Mouse (Mus musculus) bone marrow macrophage, adult 2 months (primary cell): ENCODE data around the gene Slc23a3. TPM values are rescaled to one million over a fixed set of nuclear protein-coding genes. Genes with fewer than 3 reads are reported as not detected.

Experiments
- H3K27ac ChIP-seq: 2 replicates; pipeline ENCODE4 v1.5.1; 2012; ENCODE audit warnings: low read depth, low read length; ENCODE audit not compliant: insufficient read depth
- H3K4me1 ChIP-seq: 2 replicates; pipeline ENCODE4 v1.6.1; 2012; ENCODE audit warnings: low read length; ENCODE audit not compliant: control insufficient read depth, insufficient read depth
- H3K4me3 ChIP-seq: 2 replicates; pipeline ENCODE4 v1.5.1; 2012; ENCODE audit warnings: mild to moderate bottlenecking, low read length, moderate library complexity; ENCODE audit not compliant: insufficient read depth
- CTCF ChIP-seq: IDR thresholded peaks from 2 replicates; pipeline ENCODE4 v1.5.1; 2012; ENCODE audit warnings: low read depth, mild to moderate bottlenecking, low read length, moderate library complexity
- POLR2A ChIP-seq: IDR thresholded peaks from 2 replicates; pipeline ENCODE4 v1.6.1; 2012; ENCODE audit warnings: mild to moderate bottlenecking, low read depth, low read length, borderline replicate concordance
- polyA plus RNA-seq: library from polyadenylated mRNA; stranded (reverse); fragments of >200 nt; gene quantifications from 2 replicates; pipeline ENCODE4 v1.2.4, GENCODE M21; 2012; ENCODE audit not compliant: missing spikeins, insufficient read depth, insufficient read length

Gene Slc23a3
- not detected in 2 replicates for polyA plus RNA-seq

DNA sequence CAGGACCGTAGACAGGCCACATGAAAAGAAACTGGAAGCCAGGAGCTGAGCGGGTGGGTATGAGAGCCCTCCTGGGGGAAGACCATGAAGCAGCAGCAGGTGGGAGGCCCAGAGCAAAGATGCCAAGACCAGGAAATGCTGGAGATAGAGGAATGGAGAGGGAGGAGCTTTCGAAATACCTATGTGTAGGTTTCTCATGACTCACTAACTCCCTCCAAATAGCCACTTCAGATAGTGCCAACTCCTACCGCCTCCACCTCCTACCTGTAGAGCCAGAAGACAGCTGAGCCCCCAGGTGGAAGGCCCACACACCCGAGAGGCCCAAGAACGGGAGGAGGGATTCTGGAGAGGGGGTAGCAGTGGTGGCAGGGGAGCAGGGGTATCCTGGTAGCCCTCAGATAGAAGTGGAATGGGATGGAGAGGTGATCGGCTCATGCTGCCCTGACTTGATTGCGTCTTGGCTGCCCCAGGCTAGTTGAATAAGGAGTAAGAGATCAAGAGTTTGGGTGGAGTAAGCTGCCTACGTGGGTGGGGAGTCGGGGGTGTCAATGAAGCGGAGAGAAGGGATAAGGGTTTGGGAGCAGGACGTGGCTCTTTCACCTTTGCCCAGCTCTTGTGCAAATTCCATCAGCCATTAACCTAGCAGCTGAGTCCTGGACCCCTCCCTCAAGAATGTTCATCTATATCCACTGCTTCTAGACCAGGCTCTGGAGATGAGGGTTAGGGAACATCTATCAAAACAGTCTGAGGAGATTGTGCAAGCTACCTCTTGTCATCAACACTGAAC, at the start of gene Slc23a3:
Gene Slc23a3, minus strand, starts transcription at position 470 of the 787 bp plus-strand sequence.
- peaks cover under 1% of the 10 kb centered on the region; the same call in 1 of the 2 replicates for H3K4me1 ChIP-seq
- no peak within 1 kb of the TSS for H3K4me3 ChIP-seq
- TF ChIP-seq CTCF (no peak), POLR2A (no peak)
- no peak within 1 kb of the TSS for H3K27ac ChIP-seq

DNA sequence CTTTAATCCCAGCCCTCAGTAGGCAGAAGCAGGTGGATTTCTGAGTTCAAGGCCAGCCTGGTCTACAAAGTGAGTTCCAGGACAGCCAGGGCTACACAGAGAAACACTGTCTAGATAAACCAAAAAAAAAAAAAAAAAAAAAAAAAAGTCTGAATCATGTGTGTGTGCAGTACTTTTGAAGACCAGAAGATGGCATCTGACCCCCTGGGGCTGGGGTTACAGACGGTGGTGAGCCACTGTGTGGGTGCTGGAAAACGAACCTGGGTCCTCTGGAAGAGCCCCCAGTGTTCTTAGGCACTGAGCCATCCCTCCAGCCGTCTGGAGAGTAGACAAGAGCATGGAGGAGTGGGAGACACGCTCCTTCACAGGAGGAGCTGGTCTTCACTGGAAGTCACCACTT, 48.5 kb upstream of the Slc23a3 start:
- H3K4me1 ChIP-seq, result peaks cover 7% of the 10 kb centered on the region; the same call in 1 of the 2 replicates
- no peak overlapping the region for H3K27ac ChIP-seq
- TF ChIP-seq POLR2A (no peak), CTCF (0 out of 2 replicates have a peak, but pooled peaks have one; percentile 11)
- no peak overlapping the region for H3K4me3 ChIP-seq

DNA sequence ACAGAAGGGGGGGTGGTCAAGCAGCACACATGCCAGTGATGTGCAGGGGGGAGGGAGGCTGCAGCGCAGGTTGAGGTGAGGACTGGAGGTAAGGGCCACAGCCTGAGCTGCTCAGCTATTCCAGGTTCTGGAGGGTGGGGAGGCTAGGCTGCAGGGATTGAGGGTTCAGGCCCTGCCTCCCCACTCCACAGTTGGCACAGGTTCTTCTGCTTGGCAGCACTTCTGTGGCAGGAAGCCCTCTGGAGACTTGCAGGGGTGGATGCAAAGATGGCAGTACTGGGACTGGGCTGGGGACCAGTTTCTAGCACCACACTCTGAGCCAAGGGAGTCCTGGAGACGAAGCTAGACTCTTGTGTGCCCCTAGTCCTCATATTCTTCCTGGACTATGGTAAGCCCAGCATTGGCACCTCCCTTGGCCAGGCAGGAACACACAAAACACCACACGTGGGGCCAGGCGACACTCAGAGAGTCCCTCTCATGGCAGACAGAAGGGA, 47.7 kb upstream of the Slc23a3 start:
- no peak overlapping the region for H3K4me3 ChIP-seq
- peaks cover 5% of the 10 kb centered on the region; the same call in 1 of the 2 replicates for H3K4me1 ChIP-seq
- H3K27ac ChIP-seq, result no peak overlapping the region
- TF ChIP-seq POLR2A (no peak), CTCF (no peak)

DNA sequence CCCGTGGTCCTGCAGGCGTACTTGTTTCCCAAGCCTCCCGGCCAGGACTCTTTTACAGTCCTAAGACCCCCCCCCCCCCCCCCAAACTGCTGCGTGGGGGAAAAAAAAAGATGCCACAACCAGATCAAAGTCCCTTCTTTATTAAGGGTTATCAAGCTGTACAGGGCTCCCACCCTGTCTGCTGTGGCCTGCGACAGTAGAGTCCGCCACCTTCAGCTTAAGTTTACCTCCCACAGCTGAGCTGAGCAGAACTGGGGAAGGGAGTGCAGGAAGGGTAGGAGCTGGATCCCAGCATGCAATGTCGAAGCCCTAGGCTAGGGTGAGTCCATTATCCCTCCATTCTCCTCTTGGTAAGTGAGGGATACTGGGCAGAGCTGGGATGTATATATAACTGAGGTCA, 47.1 kb upstream of the Slc23a3 start:
- TF ChIP-seq CTCF (no peak), POLR2A (no peak)
- Histone ChIP-seq H3K4me1 (peaks cover 5% of the 10 kb centered on the region; the same call in 1 of the 2 replicates), H3K27ac (no peak overlapping the region), H3K4me3 (no peak overlapping the region)

DNA sequence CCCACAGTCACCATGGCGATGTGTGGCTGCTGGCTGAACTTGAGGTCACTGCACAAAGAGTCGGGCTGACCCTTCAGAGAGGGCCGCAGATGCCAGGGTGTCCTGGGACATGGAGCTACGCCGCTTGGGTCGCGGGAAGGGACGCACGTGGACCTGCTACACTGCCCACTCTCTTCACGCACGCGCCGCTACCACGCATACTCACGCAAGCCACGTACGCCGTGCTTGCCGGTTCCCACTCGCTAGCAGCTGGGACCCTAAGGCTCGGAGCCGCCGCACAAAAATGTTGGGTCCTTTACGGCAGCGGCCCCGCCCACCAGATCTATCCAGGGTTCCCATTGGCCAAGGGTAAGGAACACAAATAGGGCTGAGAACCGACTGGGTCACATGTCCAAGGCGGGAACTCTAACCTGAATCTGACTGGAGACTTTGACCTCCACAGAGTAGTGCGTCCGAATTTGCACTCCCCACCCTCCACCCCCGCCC, 46.5 kb upstream of the Slc23a3 start, which contains the start of gene Abcb6:
Gene Abcb6, minus strand, starts transcription at position 288 of the 486 bp plus-strand sequence.
- Histone ChIP-seq H3K4me1 (peaks cover 5% of the 10 kb centered on the region; the same call in 1 of the 2 replicates), H3K4me3 (peak within 1 kb of the TSS; percentile 66), H3K27ac (no peak within 1 kb of the TSS)
- TF ChIP-seq POLR2A, result no peak
- TF ChIP-seq CTCF, result no peak

DNA sequence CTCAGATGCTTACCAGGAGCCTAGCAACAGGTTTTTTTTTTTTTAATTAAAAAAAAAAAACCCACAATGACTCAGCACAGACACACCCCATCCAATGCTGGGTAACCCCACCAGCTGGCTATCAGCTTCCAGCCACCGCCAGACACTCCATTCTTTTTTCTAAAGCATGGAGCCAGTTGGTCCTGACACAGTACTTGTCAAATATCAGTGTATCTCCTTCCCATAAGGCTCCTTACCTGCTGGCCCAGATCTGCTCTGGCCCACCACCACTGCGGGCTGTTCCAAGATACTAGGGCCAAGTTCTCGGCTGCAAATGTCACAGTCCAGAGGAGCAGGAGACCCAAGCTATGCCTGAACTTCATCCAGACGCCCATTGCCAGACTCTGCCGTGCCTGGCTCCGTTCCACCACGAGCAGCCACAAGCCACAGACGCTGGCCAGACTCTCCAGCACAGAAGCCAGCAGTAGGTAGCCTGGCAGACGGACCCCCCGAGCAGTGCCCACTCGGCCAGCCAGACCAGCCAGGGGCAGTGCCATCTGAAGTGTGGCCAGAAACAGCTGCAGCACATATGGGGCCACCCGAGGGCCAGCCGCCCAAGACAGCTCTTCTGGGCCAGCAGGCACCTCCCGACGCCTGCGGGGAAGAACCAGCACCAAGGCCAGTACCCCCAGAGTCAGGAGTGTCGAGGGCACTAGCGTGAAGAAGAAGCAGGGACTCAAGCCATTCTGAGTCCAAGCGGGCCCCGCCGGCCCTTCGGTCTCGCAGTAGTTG, 45.8 kb upstream of the Slc23a3 start:
- H3K27ac ChIP-seq, result no peak overlapping the region
- H3K4me3 ChIP-seq, result peak overlapping the region; percentile 66
- TF ChIP-seq CTCF (no peak), POLR2A (no peak)
- H3K4me1 ChIP-seq, result peaks cover 5% of the 10 kb centered on the region; the same call in 1 of the 2 replicates

DNA sequence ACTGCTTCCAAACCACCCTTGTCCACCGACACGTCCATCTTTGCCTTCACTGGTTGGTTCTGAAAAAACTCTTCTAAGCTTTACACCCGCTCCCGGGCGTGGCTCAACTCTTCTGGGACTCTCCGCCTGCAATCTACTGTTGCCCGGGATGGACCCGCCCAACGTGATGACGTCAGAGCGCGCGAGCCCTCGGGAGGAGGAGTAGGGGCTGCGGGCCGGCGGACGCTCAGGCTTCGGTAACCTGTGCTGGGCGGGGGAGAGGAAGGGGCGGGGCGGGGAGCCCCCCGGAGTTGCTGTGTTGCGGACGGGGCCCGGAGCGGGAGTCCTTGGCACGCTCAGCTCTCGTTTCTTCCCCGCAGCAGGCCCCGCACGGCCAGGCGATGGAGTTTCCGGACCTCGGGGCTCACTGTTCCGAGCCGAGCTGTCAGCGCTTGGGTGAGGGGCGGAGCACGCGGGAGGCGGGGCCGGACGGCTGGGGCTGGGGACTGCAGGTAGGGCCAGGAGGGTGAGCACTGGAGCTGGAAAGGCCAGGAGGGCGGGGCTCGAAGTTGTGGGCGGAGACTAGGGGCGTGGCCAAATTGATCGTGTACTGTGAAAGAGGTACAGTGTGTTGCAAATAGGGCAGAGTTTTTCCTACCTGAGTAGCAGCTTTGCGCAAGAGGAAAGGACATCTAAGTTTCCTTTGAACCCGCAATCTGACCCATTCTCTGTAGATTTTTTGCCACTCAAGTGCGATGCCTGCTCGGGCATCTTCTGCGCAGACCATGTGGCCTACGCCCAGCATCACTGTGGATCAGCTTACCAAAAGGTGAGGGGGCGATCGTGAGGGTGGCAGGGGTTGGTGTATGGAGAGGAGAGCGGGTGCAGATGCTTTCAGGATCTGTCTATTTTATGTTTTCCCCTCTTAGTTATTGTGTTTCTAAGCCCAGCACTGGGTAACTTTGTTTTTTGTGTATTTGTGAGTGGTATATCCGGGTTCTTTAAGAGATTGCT, 35.1 kb upstream of the Slc23a3 start, which contains the start of gene Zfand2b:
Gene Zfand2b, plus strand, starts transcription at position 175 of the 993 bp plus-strand sequence.
- Histone ChIP-seq H3K27ac (peak within 1 kb of the TSS; percentile 36; the same call in 1 of the 2 replicates), H3K4me3 (peak within 1 kb of the TSS; percentile 67), H3K4me1 (peaks cover 8% of the 10 kb centered on the region)
- TF ChIP-seq CTCF, result no peak

DNA sequence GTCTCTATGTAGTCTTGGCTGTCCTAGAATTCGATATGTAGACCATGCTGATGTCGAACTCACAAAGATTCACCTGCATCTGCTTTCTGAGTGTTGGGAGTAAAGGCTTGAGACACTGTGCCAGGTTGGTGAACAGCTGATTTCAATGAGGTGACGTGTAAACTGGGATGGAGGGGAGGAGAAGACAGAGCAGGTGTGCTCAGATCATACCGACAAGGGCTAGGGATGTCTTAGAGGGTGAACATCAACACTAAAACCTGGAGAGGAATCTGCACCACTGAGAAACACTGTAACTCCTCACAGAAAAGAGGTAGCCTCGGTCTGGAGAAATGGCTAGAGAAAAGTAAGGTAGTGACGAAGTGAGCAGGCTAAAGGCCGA, 34.4 kb upstream of the Slc23a3 start:
- Histone ChIP-seq H3K27ac (0 out of 2 replicates have a peak overlapping the region, but pooled peaks have one; percentile 26), H3K4me3 (peak overlapping the region; percentile 67), H3K4me1 (peaks cover 8% of the 10 kb centered on the region)
- TF ChIP-seq CTCF (no peak), POLR2A (no peak)
